ENCODE assay signal across 13 mouse cellular contexts in genomic region chr14:31189348-31189747, GRCm38 (mm10). TPM values are rescaled to one million over a fixed set of nuclear protein-coding genes. Genes with fewer than 3 reads are reported as not detected.
DNase-seq lines count a peak whose midpoint lies in the region; ATAC-seq and TF ChIP-seq lines count a peak whose summit lies in the region.
"Had no signal": no experiment of that assay in that cellular context is flagged by ENCODE, and none has a peak within 500 bp of the region (broad histone marks: within the 10 kb centered on the region; RNA-seq: fewer than 3 reads in every experiment).

No protein-coding gene starts in this region.

- H3K9ac ChIP-seq in heart, embryonic 13.5 days = peak overlapping the region; percentile 50
- H3K9ac ChIP-seq in liver, embryonic 13.5 days = no peak overlapping the region
- no peak overlapping the region for H3K9ac ChIP-seq in liver, embryonic 12.5 days
- no peak overlapping the region for H3K9ac ChIP-seq in liver, postnatal 0 days (replicated peaks)
- H3K9ac ChIP-seq: neural tube, embryonic 12.5 days had no signal

- H3K27ac ChIP-seq in heart, embryonic 13.5 days (replicated peaks) = peak overlapping the region; percentile 79
- peak overlapping the region; percentile 50 for H3K27ac ChIP-seq in liver, embryonic 13.5 days
- H3K27ac ChIP-seq in liver, embryonic 12.5 days = no peak overlapping the region; the same call in 1 of the 2 replicates
- peak overlapping the region; percentile 64 for H3K27ac ChIP-seq in liver, postnatal 0 days (ENCODE audit: low read depth)
- H3K27ac ChIP-seq in left cerebral cortex, adult 2 months = no peak overlapping the region
- H3K27ac ChIP-seq: neural tube, embryonic 12.5 days had no signal

- no peak overlapping the region for H3K4me2 ChIP-seq in heart, embryonic 13.5 days
- H3K4me2 ChIP-seq in liver, embryonic 13.5 days = no peak overlapping the region
- H3K4me2 ChIP-seq in liver, embryonic 12.5 days = no peak overlapping the region
- H3K4me2 ChIP-seq in liver, postnatal 0 days (ENCODE audit: low read depth, low read length) = no peak overlapping the region
- H3K4me2 ChIP-seq: neural tube, embryonic 12.5 days had no signal

- no peak for TF ChIP-seq CTCF in liver, postnatal 0 days (IDR thresholded peaks at IDR 0.05; ENCODE audit: low read depth)
- no peak for TF ChIP-seq CTCF in left cerebral cortex, adult 2 months (IDR thresholded peaks at IDR 0.05)

- H3K9me3 ChIP-seq in heart, embryonic 13.5 days = no peaks in the 10 kb centered on the region
- H3K9me3 ChIP-seq in liver, embryonic 13.5 days (replicated peaks) = no peaks in the 10 kb centered on the region
- H3K9me3 ChIP-seq in liver, embryonic 12.5 days (replicated peaks) = no peaks in the 10 kb centered on the region
- no peaks in the 10 kb centered on the region for H3K9me3 ChIP-seq in liver, postnatal 0 days (ENCODE audit: low read length)
- H3K9me3 ChIP-seq: neural tube, embryonic 12.5 days had no signal

- no peak overlapping the region for H3K4me3 ChIP-seq in heart, embryonic 13.5 days
- H3K4me3 ChIP-seq in liver, embryonic 13.5 days (replicated peaks) = no peak overlapping the region
- no peak overlapping the region for H3K4me3 ChIP-seq in liver, embryonic 12.5 days
- H3K4me3 ChIP-seq in liver, postnatal 0 days (ENCODE audit: low read depth, low read length) = no peak overlapping the region
- H3K4me3 ChIP-seq in left cerebral cortex, adult 2 months = no peak overlapping the region
- H3K4me3 ChIP-seq: neural tube, embryonic 12.5 days had no signal

- DNase-seq in heart, postnatal 4 days = no peak
- no peak for DNase-seq in liver, embryonic 13.5 days
- no peak for DNase-seq in liver, postnatal 0 days
- no peak for DNase-seq in T-cell, adult 2 months (ENCODE audit: low spot score)
- DNase-seq in left cerebral cortex, adult 2 months (ENCODE audit: extremely low spot score in 1 of 2, low spot score in 2 of 2) = no peak
- DNase-seq: cerebellum, postnatal 36 days; heart, postnatal 14 days; kidney, adult 11 months; right cerebral cortex, adult 18-20 months had no signal

- H3K36me3 ChIP-seq in heart, embryonic 13.5 days = peaks cover 100% of the 10 kb centered on the region
- H3K36me3 ChIP-seq in liver, embryonic 13.5 days = peaks cover 100% of the 10 kb centered on the region
- H3K36me3 ChIP-seq in liver, embryonic 12.5 days = peaks cover 100% of the 10 kb centered on the region
- H3K36me3 ChIP-seq in liver, postnatal 0 days (replicated peaks; ENCODE audit: insufficient read depth, low read length) = peaks cover 88% of the 10 kb centered on the region

- WGBS in heart, embryonic 13.5 days = 87% methylated on average over 3 of the region's 3 CpGs
- WGBS in liver, embryonic 13.5 days (ENCODE audit: insufficient replicate concordance) = 83% methylated on average over 3 of the region's 3 CpGs
- 76% methylated on average over 3 of the region's 3 CpGs for WGBS in liver, embryonic 12.5 days (ENCODE audit: insufficient replicate concordance)
- 80% methylated on average over 3 of the region's 3 CpGs for WGBS in liver, postnatal 0 days (ENCODE audit: insufficient replicate concordance)

- intact Hi-C loops in left cerebral cortex, adult 2 months (cut with DNase I) = no loop called here

- H3K4me1 ChIP-seq in heart, embryonic 13.5 days = peaks cover 79% of the 10 kb centered on the region
- H3K4me1 ChIP-seq in liver, embryonic 13.5 days (replicated peaks) = peaks cover 17% of the 10 kb centered on the region
- 0 out of 2 replicates have a peak, but pooled peaks cover 2% of the 10 kb centered on the region for H3K4me1 ChIP-seq in liver, embryonic 12.5 days
- peaks cover 37% of the 10 kb centered on the region for H3K4me1 ChIP-seq in liver, postnatal 0 days (ENCODE audit: insufficient read depth)

- H3K27me3 ChIP-seq in heart, embryonic 13.5 days (replicated peaks) = no peaks in the 10 kb centered on the region
- no peaks in the 10 kb centered on the region for H3K27me3 ChIP-seq in liver, embryonic 13.5 days
- H3K27me3 ChIP-seq in liver, embryonic 12.5 days (replicated peaks) = no peaks in the 10 kb centered on the region
- no peaks in the 10 kb centered on the region for H3K27me3 ChIP-seq in liver, postnatal 0 days (ENCODE audit: insufficient read depth, low read length)
- H3K27me3 ChIP-seq: neural tube, embryonic 12.5 days had no signal

- no peak for TF ChIP-seq EP300 in liver, postnatal 0 days (IDR thresholded peaks at IDR 0.05; ENCODE audit: low read depth)

- no peak for ATAC-seq in heart, embryonic 13.5 days (ENCODE audit: extremely low read depth, insufficient number of reproducible peaks, low FRiP score, low TSS enrichment)
- ATAC-seq in liver, embryonic 13.5 days (ENCODE audit: low read depth) = no peak
- ATAC-seq in liver, embryonic 12.5 days = no peak
- no peak for ATAC-seq in liver, postnatal 0 days
- 0 out of 2 replicates have a peak, but pooled peaks have one; percentile 48 for ATAC-seq in monocyte, adult 5-6 weeks (replicated peaks; ENCODE audit: insufficient number of reproducible peaks, low FRiP score, low TSS enrichment, poor library complexity, severe bottlenecking)

RNA-seq across cellular contexts. Expression of gene Tnnc1, which starts 18.8 kb away (rescaled TPM):
- 3,442 and 4,164 TPM in 2 replicates for polyA plus RNA-seq in heart, embryonic 13.5 days (2015; fragmentation: Nextera tagmentation; extraction: Ambion mirVana)
- total RNA-seq in heart, postnatal 4 days (2021) = 1,000 to 10,000 TPM; 5,292 to 5,773 TPM
- 21.1 and 25.3 TPM in 2 replicates for polyA plus RNA-seq in liver, embryonic 13.5 days (2015; fragmentation: Nextera tagmentation; extraction: Ambion mirVana)
- polyA plus RNA-seq in liver, embryonic 12.5 days (2016; fragmentation: Nextera tagmentation; extraction: Ambion mirVana) = 10.8 and 11.5 TPM in 2 replicates
- 3.9 and 8.4 TPM in 2 replicates for polyA plus RNA-seq in liver, postnatal 0 days (2015; fragmentation: Nextera tagmentation; extraction: Ambion mirVana)
- total RNA-seq in monocyte, adult 5-6 weeks (2017) = not detected in 3 replicates
- 10 to 100 TPM; 33.8 to 37.7 TPM for total RNA-seq in left cerebral cortex, adult 2 months (2021)

RNA-seq across cellular contexts. Expression of gene Stab1, which starts 20.9 kb away (rescaled TPM):
- 43.2 and 49.5 TPM in 2 replicates for polyA plus RNA-seq in heart, embryonic 13.5 days (2015; fragmentation: Nextera tagmentation; extraction: Ambion mirVana)
- 10 to 100 TPM; 77.1 to 84.3 TPM for total RNA-seq in heart, postnatal 4 days (2021)
- polyA plus RNA-seq in liver, embryonic 13.5 days (2015; fragmentation: Nextera tagmentation; extraction: Ambion mirVana) = 18.5 and 19.2 TPM in 2 replicates
- 27.4 and 28.0 TPM in 2 replicates for polyA plus RNA-seq in liver, embryonic 12.5 days (2016; fragmentation: Nextera tagmentation; extraction: Ambion mirVana)
- polyA plus RNA-seq in liver, postnatal 0 days (2015; fragmentation: Nextera tagmentation; extraction: Ambion mirVana) = 34.7 and 42.5 TPM in 2 replicates
- total RNA-seq in monocyte, adult 5-6 weeks (2017) = not detected in 3 replicates
- 10 to 100 TPM; 21.2 to 29.4 TPM for total RNA-seq in left cerebral cortex, adult 2 months (2021)

RNA-seq across cellular contexts. Expression of gene Nisch, which starts 27.4 kb away (rescaled TPM):
- polyA plus RNA-seq in heart, embryonic 13.5 days (2015; fragmentation: Nextera tagmentation; extraction: Ambion mirVana) = 340 and 345 TPM in 2 replicates
- 100 to 1,000 TPM; 301 to 310 TPM for total RNA-seq in heart, postnatal 4 days (2021)
- polyA plus RNA-seq in liver, embryonic 13.5 days (2015; fragmentation: Nextera tagmentation; extraction: Ambion mirVana) = 77.9 and 84.9 TPM in 2 replicates
- polyA plus RNA-seq in liver, embryonic 12.5 days (2016; fragmentation: Nextera tagmentation; extraction: Ambion mirVana) = 145 and 151 TPM in 2 replicates
- 51.1 and 65.0 TPM in 2 replicates for polyA plus RNA-seq in liver, postnatal 0 days (2015; fragmentation: Nextera tagmentation; extraction: Ambion mirVana)
- 88.8 to 157 TPM (median 111 TPM) in 3 replicates for total RNA-seq in monocyte, adult 5-6 weeks (2017)
- total RNA-seq in left cerebral cortex, adult 2 months (2021) = 100 to 1,000 TPM; 387 to 407 TPM

RNA-seq across cellular contexts. Expression of gene Sema3g, which starts 28.3 kb away (rescaled TPM):
- polyA plus RNA-seq in heart, embryonic 13.5 days (2015; fragmentation: Nextera tagmentation; extraction: Ambion mirVana) = 0.51 TPM in 2 replicates
- 10 to 100 TPM in 1 of 2 experiments, 1 to 10 TPM in 1; 9.2 to 11.4 TPM for total RNA-seq in heart, postnatal 4 days (2021)
- polyA plus RNA-seq in liver, embryonic 13.5 days (2015; fragmentation: Nextera tagmentation; extraction: Ambion mirVana) = 0.02 and 0.05 TPM in 2 replicates
- 0.04 and 0.18 TPM in 2 replicates for polyA plus RNA-seq in liver, embryonic 12.5 days (2016; fragmentation: Nextera tagmentation; extraction: Ambion mirVana)
- 0.04 and 0.06 TPM in 2 replicates for polyA plus RNA-seq in liver, postnatal 0 days (2015; fragmentation: Nextera tagmentation; extraction: Ambion mirVana)
- total RNA-seq in monocyte, adult 5-6 weeks (2017) = not detected in 3 replicates
- total RNA-seq in left cerebral cortex, adult 2 months (2021) = 1 to 10 TPM; 5.4 to 6.1 TPM

RNA-seq across cellular contexts. Expression of gene Nt5dc2, which starts 58.5 kb away (rescaled TPM):
- polyA plus RNA-seq in heart, embryonic 13.5 days (2015; fragmentation: Nextera tagmentation; extraction: Ambion mirVana) = 300 and 318 TPM in 2 replicates
- 10 to 100 TPM; 91.8 to 93.8 TPM for total RNA-seq in heart, postnatal 4 days (2021)
- polyA plus RNA-seq in liver, embryonic 13.5 days (2015; fragmentation: Nextera tagmentation; extraction: Ambion mirVana) = 174 and 196 TPM in 2 replicates
- polyA plus RNA-seq in liver, embryonic 12.5 days (2016; fragmentation: Nextera tagmentation; extraction: Ambion mirVana) = 298 and 306 TPM in 2 replicates
- 45.3 and 48.5 TPM in 2 replicates for polyA plus RNA-seq in liver, postnatal 0 days (2015; fragmentation: Nextera tagmentation; extraction: Ambion mirVana)
- total RNA-seq in monocyte, adult 5-6 weeks (2017) = 1.7 to 2.7 TPM in 2 of 3 replicates, not detected in the other
- total RNA-seq in left cerebral cortex, adult 2 months (2021) = 1 to 10 TPM; 2.5 to 2.8 TPM

Comparison
In these comparisons a context has a peak if more than half of its experiments do, and no peak if none do; other contexts are left out.
1. H3K27ac ChIP-seq: peak in heart, embryonic 13.5 days (single experiment), liver, embryonic 13.5 days (single experiment) and liver, postnatal 0 days (single experiment); none in liver, embryonic 12.5 days (single experiment) and left cerebral cortex, adult 2 months (single experiment).
2. RNA of gene Tnnc1, which starts 18.8 kb away (polyA plus RNA-seq): 3,442 to 4,164 TPM in heart, embryonic 13.5 days; 21.1 to 25.3 TPM in liver, embryonic 13.5 days, 10.8 to 11.5 TPM in liver, embryonic 12.5 days and 3.9 to 8.4 TPM in liver, postnatal 0 days; every median in the first group is over 100 times any median in the second.